Mouse (Mus musculus) liver, adult 2 months (tissue): Measurements from ENCODE around the gene Pnmal2.

ENCODE experiments used
- CTCF ChIP-seq: fragments of 200-500 bp; IDR thresholded peaks from 2 replicates; pipeline ENCODE4 v1.5.1; 2011; ENCODE audit warnings: low read depth, low read length, control low read depth
- POLR2A ChIP-seq: fragments of 200-500 bp; IDR thresholded peaks from 2 replicates; pipeline ENCODE4 v1.6.1; 2011; ENCODE audit warnings: low read length, control low read depth; ENCODE audit not compliant: insufficient read depth; ENCODE audit errors: extremely low read depth

DNA sequence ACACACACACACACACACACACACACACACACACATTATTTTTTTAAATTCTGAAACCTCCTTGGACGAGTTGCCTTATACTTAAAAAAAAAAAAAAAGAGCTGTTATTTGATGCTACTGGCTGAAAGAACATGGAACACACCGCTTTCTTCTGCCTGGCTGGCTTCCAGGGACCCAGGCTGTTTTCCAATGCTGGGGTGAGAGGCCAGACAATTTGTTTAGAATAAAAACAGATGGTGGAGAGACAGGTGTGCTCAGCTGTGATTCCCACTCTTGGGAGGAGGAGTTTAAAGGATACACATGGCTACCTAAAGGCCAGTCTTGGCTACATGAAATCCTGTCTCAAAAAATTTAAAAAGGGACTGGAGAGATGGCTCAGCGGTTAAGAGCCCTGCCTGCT lies 43.9 kb downstream of the Pnmal2 start:
- TF ChIP-seq CTCF (no peak), POLR2A (no peak)
